Mouse (Mus musculus) cortical plate, adult 2 months (tissue): ENCODE measurements around the gene Ccser1.

Experiments used
- CTCF ChIP-seq: fragments of 200-500 bp; IDR thresholded peaks from 2 replicates; pipeline ENCODE4 v1.5.1; 2011; ENCODE audit warnings: mild to moderate bottlenecking, control low read depth, low read length; ENCODE audit not compliant: insufficient read depth; ENCODE audit errors: extremely low read depth
- POLR2A ChIP-seq: fragments of 200-500 bp; IDR thresholded peaks from 2 replicates; pipeline ENCODE4 v1.6.1; 2011; ENCODE audit warnings: mild to moderate bottlenecking, low read length, control low read depth; ENCODE audit not compliant: insufficient read depth; ENCODE audit errors: extremely low read depth

DNA sequence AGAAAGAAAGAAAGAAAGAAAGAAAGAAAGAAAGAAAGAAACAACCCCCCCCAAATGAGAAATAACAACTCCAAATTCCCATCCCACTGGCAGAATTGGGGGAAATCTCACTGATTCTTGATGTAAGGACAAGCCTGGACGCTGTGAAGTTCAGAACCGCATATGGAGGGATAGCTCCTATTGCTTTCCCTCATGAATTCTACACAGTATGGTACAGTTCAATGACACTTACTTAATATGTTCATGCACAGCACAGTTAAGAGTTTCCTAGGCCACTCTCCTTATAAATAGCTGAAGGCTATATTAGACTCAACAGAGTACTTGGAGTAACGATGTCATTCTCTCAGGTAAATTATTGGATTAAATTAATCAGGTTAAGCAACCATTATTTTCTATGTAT, 1138.5 kb downstream of the Ccser1 start:
- TF ChIP-seq CTCF (no peak), POLR2A (no peak)
